Mouse (Mus musculus) ES-Bruce4 (cell line): Measurements from ENCODE around the gene Ube2cbp.

Source experiments
- CTCF ChIP-seq: IDR thresholded peaks from one replicate; pipeline ENCODE4 v1.8.1; 2011; ENCODE audit warnings: low read depth, low read length
- EP300 ChIP-seq: IDR thresholded peaks from 2 replicates; pipeline ENCODE4 v1.6.1; 2011; ENCODE audit warnings: low read depth, low read length; ENCODE audit not compliant: insufficient read depth
- POLR2A ChIP-seq: IDR thresholded peaks from one replicate; pipeline ENCODE4 v1.8.1; 2011; ENCODE audit warnings: low read length; ENCODE audit not compliant: insufficient read depth

GRCm38 (mm10) chr9:86449581-86449980 is 15.2 kb downstream of the Ube2cbp start:
- no peak for TF ChIP-seq POLR2A
- TF ChIP-seq CTCF: peak; percentile 97
- no peak for TF ChIP-seq EP300
